Mouse (Mus musculus) C2C12 (cell line): ENCODE data around the gene Tmem145.

Experiments used
- CTCF ChIP-seq: IDR thresholded peaks from one replicate; pipeline ENCODE4 v1.5.1; 2011; ENCODE audit not compliant: control insufficient read depth, insufficient read depth, insufficient read length
- MAX ChIP-seq: IDR thresholded peaks from one replicate; pipeline ENCODE4 v1.6.1; 2011; ENCODE audit warnings: mild to moderate bottlenecking, control low read depth
- MYOD1 ChIP-seq: IDR thresholded peaks from one replicate; pipeline ENCODE4 v1.6.1; 2011; ENCODE audit warnings: low read depth; ENCODE audit not compliant: control insufficient read depth, insufficient read length

GRCm38 (mm10) chr7:25305956-25306613 lies at the start of gene Tmem145:
- TF ChIP-seq CTCF = no peak
- no peak for TF ChIP-seq MAX
- no peak for TF ChIP-seq MYOD1
